Mouse (Mus musculus) heart, adult 2 months (tissue): ENCODE measurements at regions not wholly inside any gene's neighbourhood (a gene's known extent, or its start where the extent isn't known, plus 50 kb on each side); places are given as distances from the start of the nearest gene placed in this dataset.

Experiments
- CTCF ChIP-seq: fragments of 200-600 bp; IDR thresholded peaks from 2 replicates; pipeline ENCODE4 v1.8.1; 2022; ENCODE audit warnings: antibody characterized with exemption, mild to moderate bottlenecking, moderate library complexity
- POLR2A ChIP-seq: fragments of 200-500 bp; IDR thresholded peaks from 2 replicates; pipeline ENCODE4 v1.6.1; 2011; ENCODE audit warnings: mild to moderate bottlenecking, low read depth, low read length, control low read depth; ENCODE audit not compliant: insufficient read depth

DNA sequence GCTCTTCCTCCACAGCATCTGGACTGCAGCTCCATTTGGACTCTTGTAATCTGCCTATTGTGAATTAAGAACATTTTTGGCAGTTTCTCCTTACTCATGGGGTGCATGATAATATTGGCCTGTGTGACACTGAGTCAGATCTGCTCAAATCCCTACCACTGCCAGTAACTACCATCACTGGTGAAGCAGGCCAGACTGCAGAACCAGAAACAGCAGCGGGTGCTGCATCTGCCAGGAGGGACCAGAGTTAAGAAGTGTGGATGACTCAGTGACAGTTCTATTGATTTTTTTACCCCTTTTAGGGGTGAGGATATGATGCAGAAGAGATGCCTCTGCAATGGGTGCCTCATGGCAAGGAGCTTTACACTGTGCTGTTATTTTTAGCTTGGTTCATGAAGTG, 511.2 kb upstream of the Epha7 start:
- no peak for TF ChIP-seq CTCF
- TF ChIP-seq POLR2A, result no peak
